Mouse (Mus musculus): ENCODE measurements around the gene Tube1.

DNA sequence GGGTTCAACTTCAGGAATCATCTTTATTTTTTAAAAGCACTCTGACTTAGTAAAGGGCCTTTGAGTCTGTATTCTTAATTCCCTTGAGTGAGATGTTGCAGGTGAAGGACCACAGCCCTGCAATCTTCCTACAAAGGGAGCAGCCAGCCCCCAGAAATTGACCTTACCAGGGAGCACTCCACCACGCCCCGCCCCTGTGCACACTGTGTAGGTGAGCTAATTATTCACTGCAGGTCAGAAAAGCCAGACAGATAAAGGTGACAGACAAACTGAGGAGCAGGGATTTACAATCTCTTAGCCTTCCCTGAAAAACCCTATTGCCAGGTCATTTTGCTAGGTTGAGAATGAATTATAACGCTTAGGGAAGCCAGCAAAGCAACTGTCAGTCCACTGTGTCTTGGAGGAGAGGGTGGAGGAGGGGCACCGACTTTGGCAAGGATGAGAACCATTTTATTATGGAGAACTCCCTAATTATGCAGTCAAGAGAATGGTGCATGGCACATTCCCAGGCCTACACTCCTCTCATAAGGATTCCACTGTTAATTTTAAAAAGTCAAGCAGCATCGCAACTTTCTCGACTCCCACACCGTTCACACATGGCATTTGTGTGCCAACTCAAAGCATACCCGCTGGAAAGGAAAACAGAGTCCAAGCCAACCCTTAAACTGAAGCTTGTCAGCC, 51.2 kb downstream of the Tube1 start:
- TF ChIP-seq CTCF (IDR thresholded peaks at IDR 0.05; ENCODE audit: borderline replicate concordance, control insufficient read depth, extremely low read depth, insufficient read depth, low read length, poor library complexity): no peak
- no peak for TF ChIP-seq POLR2A (IDR thresholded peaks at IDR 0.05; ENCODE audit: control insufficient read depth, extremely low read depth, insufficient read depth, low read length, poor library complexity)

Data from thymus, adult 2 months (tissue).